Mouse (Mus musculus) T-helper 17 cell (primary cell): ENCODE measurements around the gene Tsga10ip.
"Not testable (repeated sequence)": the region's sequence is repeated elsewhere in the genome, so short reads cannot be mapped to it uniquely, and the experiment has no call there.

Experiments used
- in situ Hi-C, 2 experiments: fragments of 300-600 bp; cut with MboI, MseI; formaldehyde crosslinking; loops; 1 replicate in 1 of 2; 2 replicates in 1 of 2; pipeline ENCODE4 v1.15.1; 2025; ENCODE audit warnings: high pct_unique_total_duplicates in 2 of 2

Tsga10ip gene

DNA sequence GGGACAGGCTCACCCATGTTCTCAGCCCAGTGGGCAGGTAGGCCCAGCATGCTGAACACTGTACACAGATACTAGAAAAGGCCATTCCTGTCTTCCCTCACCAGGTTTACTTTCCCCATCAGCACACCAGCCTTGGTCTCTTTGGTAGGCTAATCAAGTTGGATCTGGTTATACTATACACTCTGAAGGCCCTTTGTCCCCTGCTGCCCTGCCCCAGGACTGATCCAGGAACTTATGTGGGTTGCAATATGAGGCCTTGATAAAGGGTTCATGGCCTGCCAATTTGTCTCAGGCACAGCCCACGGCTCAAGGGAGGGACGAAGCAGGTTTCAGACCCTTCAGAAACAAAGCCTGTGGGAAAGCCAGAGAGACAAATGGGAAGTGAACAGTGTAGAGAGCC lies 48.7 kb downstream of the Tsga10ip start:
- in situ Hi-C loops: no loop called here

DNA sequence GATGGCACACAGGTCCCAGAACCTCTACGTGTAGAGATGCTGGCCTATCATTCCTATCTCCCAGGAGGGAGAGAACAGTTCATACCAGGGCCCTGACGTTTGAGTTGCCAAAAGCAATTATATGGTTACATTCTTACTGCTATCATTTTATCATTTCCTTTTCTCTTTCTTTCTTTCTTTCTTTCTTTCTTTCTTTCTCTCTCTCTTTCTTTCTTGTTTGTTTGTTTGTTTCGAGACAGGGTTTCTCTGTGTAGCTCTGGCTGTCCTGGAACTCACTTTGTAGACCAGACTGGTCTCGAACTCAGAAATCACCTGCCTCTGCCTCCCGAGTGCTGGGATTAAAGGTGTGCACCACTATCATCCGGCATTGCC lies 52.8 kb downstream of the Tsga10ip start, which contains the start of gene Cst6:
TSS of gene Cst6 (minus strand) at position 73 of the 372 bp plus-strand sequence.
- in situ Hi-C loops: not testable (repeated sequence)

DNA sequence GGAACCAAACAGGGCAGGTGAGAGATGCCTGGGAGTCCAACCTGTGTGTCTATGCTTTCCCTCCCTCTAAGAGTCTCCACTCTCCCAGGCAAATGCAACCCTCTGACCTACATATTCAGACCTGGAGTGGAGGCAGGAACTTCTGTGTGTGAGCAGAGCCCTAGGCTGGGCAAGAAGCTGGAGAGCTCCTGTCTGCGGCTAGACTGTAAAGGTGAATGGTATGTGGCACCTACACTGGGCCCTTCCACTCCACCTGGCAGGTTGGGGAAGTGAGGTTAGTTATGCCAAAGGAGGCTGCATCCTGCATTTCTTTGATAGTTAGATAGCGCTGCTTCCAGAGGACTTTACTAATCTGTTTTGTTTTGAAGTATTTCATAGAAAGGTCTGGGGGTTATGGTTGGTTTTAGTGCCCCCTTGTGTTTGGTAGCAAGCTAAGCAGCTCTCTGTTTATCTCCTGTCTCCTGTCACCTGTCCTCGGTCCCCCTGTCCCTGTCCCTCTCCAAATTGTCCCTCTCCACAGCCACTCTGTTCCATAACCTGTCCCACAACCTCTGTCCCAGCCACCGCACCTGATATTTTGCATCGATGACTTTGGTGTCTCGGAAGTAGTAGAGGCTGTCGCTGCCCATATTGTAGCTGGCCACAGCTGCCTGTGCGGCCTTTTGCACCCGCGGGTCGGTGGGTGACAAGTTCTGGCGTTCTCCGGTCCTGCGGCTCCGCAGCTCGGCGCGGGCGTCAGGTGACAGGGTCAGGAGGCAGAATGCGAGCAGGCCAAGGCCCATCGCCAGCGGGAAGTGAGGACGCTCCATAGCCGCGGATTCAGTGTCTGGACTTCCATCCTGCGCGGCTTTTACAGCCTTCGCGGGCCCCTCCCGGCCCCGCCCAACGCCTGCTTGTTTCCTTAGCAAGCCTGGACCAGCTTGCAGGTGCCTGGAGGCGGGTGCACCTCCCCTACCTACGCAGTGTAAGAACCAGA lies 53.5 kb downstream of the Tsga10ip start:
- in situ Hi-C loops: no loop called here

DNA sequence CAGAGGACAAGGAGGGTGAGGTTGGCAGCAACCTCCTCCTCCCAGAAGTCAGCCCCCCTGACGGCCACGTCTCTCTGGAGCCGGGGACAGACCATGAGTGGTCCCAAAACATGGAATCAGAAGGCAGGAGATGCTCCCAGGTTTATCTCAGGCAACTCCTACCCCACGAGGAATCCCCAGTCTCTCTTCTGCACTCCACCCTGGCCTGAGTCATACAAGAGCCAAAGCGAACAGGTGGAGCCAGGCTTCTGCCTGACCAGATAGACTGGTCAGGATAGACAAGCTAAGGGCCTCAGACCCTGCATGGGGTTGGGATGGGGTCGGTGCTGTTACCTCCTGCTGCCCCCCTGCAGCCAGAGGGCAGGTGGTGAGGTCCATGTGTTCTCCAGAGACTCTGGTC lies 54.3 kb downstream of the Tsga10ip start:
- in situ Hi-C loops: no loop called here

DNA sequence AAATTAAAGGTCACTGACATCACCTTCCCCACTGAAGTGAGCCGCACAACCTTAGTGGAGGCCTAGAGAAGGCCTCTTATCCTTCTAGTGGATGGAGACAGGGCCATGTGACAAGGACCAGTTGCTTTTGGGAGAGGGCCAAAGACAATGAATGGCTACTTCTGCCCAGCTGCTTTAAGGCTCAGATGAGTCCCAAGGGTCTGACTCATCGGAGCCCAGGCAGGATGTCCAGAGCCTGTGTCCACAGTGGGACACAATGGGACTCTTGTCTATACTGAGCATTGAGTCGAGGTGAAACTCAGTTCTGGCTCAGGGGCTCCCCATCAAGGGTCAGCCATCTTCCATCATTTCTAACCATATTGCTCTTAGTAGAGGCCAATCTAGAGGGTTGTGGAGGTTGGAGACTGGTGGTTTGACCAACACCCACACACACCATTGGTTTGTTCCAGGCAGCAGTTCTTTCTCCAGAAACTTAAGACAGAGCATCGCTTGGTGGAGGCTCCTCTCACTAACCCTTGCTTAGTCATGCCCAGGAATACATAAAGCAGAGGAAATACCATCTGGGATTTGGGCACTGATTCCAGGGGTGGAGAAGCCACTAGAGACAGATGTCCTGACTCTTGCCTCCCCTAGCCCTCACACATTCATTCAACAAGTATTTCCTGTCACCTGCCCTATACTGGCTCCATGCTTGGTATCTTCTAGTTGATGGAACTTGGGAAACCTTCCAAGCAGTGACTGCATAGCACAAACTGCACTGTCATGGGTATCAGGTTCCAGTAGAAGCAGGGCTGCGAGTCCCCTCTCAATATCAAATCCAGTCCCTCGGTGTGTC lies 56.8 kb downstream of the Tsga10ip start:
- in situ Hi-C loops: no loop called here

DNA sequence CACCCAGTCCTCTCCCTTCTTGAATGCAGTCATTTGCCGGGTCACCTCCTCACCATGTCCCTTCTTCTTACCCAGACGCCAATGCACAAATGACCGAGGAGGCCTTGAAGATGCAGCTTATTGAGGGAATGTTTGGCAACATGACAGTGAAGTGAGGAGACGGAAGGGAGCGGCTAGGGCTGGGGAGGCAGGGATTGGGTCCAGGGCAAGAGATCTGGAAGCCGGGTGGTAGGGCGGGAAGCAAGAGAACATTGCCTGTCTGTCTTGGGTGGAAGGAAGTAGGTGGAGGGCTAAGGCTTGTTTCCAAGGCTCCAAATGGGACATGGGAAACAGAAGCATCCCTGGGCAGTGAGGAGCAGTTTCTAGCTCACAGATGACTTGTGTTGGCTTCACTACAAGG lies 61.0 kb downstream of the Tsga10ip start:
- in situ Hi-C loops: loop anchor here (5.0 kb wide), 2 partner anchors 39 to 44 kb away; partner anchors contain the start of genes Gal3st3 (in 1 of the 2) and Sf3b2 (in 1 of the 2)
